Mouse (Mus musculus) ES-E14 (cell line): ENCODE results near the gene Gm21970. TPM values are rescaled to one million over a fixed set of nuclear protein-coding genes. Genes with fewer than 3 reads are reported as not detected.

ENCODE experiments used
- DNase-seq: peaks from one replicate; pipeline ENCODE4 v3.0.0-alpha.2; 2013; ENCODE audit warnings: low read depth, low spot score
- H3K27ac ChIP-seq: 2 replicates; pipeline ENCODE4 v1.5.1; 2012; ENCODE audit warnings: low read depth, mild to moderate bottlenecking, low read length, moderate library complexity, mixed read lengths; ENCODE audit not compliant: poor library complexity, insufficient read depth, severe bottlenecking
- H3K36me3 ChIP-seq: 2 replicates; pipeline ENCODE4 v1.6.1; 2012; ENCODE audit warnings: mild to moderate bottlenecking, low read length, moderate library complexity, mixed read lengths; ENCODE audit not compliant: control insufficient read depth, poor library complexity, insufficient read depth, severe bottlenecking
- H3K4me1 ChIP-seq, 2 experiments: fragments of 150-350 bp in 1 of 2; sonication (generic) in 1 of 2; 2 replicates each; pipeline ENCODE4 v1.6.1; 2012; ENCODE audit warnings: low read length in 2 of 2, mild to moderate bottlenecking in 1 of 2, mixed read lengths in 1 of 2; ENCODE audit not compliant: control insufficient read depth in 2 of 2, insufficient read depth in 2 of 2, poor library complexity in 1 of 2
- H3K4me3 ChIP-seq, 2 experiments: fragments of 150-350 bp in 1 of 2; sonication (generic) in 1 of 2; 2 replicates each; pipeline ENCODE4 v1.5.1; 2012; ENCODE audit warnings: low read length in 2 of 2, low read depth in 1 of 2, mild to moderate bottlenecking in 1 of 2, mixed read lengths in 1 of 2; ENCODE audit not compliant: insufficient read depth in 1 of 2, poor library complexity in 1 of 2, severe bottlenecking in 1 of 2
- H3K9ac ChIP-seq: 2 replicates; pipeline ENCODE4 v1.6.1; 2012; ENCODE audit warnings: low read depth, mild to moderate bottlenecking, low read length, mixed read lengths; ENCODE audit not compliant: poor library complexity, insufficient read depth, severe bottlenecking
- H3K9me3 ChIP-seq: fragments of 150-350 bp; sonication (generic); 2 replicates; pipeline ENCODE4 v1.6.1; 2012; ENCODE audit warnings: low read depth, mild to moderate bottlenecking, low read length; ENCODE audit not compliant: control insufficient read depth, insufficient read depth
- CHD2 ChIP-seq: IDR thresholded peaks from 2 replicates; pipeline ENCODE4 v1.6.1; 2014; ENCODE audit warnings: mild to moderate bottlenecking, low read depth, low read length, inconsistent platforms
- HCFC1 ChIP-seq: IDR thresholded peaks from 2 replicates; pipeline ENCODE4 v1.6.1; 2012; ENCODE audit warnings: low read length, inconsistent platforms, borderline replicate concordance; ENCODE audit not compliant: insufficient read depth
- MAFK ChIP-seq: IDR thresholded peaks from 2 replicates; pipeline ENCODE4 v1.6.1; 2014; ENCODE audit warnings: mild to moderate bottlenecking, low read depth, low read length, inconsistent platforms; ENCODE audit not compliant: insufficient read depth
- ZC3H11A ChIP-seq: IDR thresholded peaks from 2 replicates; pipeline ENCODE4 v1.6.1; 2012; ENCODE audit warnings: low read depth, mild to moderate bottlenecking, inconsistent platforms, low read length, borderline replicate concordance
- ZNF384 ChIP-seq: IDR thresholded peaks from 2 replicates; pipeline ENCODE4 v1.6.1; 2012; ENCODE audit warnings: low read depth, low read length, inconsistent platforms
- in situ Hi-C, 2 experiments: fragments of 600-800 bp; cut with MboI; formaldehyde crosslinking; loops; one replicate each; pipeline ENCODE4 v1.15.1; 2025; ENCODE audit warnings: low sequenced_read_pairs in 2 of 2, inconsistent platforms in 1 of 2; ENCODE audit not compliant: unreplicated experiment in 2 of 2
- total RNA-seq: library from RNA; depleted of rRNA; stranded (reverse); fragments of 300-350 nt; gene quantifications from 2 replicates; pipeline ENCODE4 v1.2.3, GENCODE M21; 2012

The Gm21970 gene
- total RNA-seq, 1 experiment = not detected

DNA sequence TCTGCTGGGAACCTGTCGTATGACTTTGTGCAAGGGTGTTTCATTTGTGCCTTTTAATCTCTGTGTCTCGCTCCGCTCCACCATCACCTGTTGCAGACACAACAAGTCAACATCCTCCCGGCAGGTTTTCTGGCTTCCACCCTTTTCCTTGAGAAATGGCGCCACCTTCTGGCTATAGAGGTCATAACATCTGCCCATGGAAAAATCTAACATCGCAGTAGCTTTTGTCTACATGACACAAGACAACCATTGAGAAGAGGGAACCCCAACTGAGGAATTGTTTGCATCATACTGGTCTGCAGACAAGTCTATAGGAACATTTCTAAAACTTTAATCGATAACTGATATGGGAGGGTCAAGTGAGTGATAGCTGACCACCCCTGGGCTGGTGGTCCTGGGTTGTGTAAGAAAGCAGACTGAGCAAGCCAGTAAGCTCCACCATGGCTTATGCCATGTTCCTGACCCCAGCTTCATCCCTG, 39.4 kb upstream of the Gm21970 start:
- no peak for TF ChIP-seq ZNF384
- peak; percentile 69; the same call in 1 of the 2 replicates for TF ChIP-seq ZC3H11A
- no peak for TF ChIP-seq MAFK
- no peak overlapping the region for H3K4me3 ChIP-seq
- DNase-seq = peak; percentile 43
- no peaks in the 10 kb centered on the region for H3K36me3 ChIP-seq
- H3K4me1 ChIP-seq = no peaks in the 10 kb centered on the region
- H3K9ac ChIP-seq = no peak overlapping the region
- H3K27ac ChIP-seq = no peak overlapping the region
- no peaks in the 10 kb centered on the region for H3K9me3 ChIP-seq
- in situ Hi-C loops = loop anchor here (5.0 to 25.0 kb wide), 3 partner anchors 130 to 270 kb away; partner anchors contain the start of gene 4932438H23Rik (in 1 of the 2)

DNA sequence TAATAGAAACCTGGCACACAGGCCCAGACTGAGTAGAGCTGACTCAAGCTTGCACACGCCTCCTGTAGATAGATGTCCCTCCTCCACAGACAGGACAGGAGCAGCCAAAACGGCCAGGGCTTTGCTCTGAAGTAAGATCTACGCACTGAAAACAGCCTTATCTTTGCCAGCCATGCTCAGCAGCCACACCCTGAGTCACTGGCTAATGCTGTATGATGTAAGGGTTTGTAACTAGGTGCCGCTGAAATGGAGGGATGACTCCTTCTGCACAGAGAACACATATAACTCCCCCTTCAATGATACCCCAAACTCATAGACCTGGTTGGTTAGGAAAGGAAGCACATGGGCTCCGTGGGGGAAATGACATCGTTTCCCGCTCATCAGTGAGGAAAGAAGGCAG, 38.8 kb upstream of the Gm21970 start:
- TF ChIP-seq ZC3H11A = no peak
- no peak for TF ChIP-seq ZNF384
- no peak for TF ChIP-seq CHD2
- no peak for TF ChIP-seq MAFK
- no peak for TF ChIP-seq HCFC1
- no peak overlapping the region for H3K27ac ChIP-seq
- no peaks in the 10 kb centered on the region for H3K4me1 ChIP-seq
- in situ Hi-C loops = loop anchor here (5.0 to 25.0 kb wide), 3 partner anchors 130 to 270 kb away; partner anchors contain the start of gene 4932438H23Rik (in 1 of the 2)
- no peak overlapping the region for H3K4me3 ChIP-seq
- H3K36me3 ChIP-seq = no peaks in the 10 kb centered on the region
- no peak overlapping the region for H3K9ac ChIP-seq
- no peak for DNase-seq
- no peaks in the 10 kb centered on the region for H3K9me3 ChIP-seq

DNA sequence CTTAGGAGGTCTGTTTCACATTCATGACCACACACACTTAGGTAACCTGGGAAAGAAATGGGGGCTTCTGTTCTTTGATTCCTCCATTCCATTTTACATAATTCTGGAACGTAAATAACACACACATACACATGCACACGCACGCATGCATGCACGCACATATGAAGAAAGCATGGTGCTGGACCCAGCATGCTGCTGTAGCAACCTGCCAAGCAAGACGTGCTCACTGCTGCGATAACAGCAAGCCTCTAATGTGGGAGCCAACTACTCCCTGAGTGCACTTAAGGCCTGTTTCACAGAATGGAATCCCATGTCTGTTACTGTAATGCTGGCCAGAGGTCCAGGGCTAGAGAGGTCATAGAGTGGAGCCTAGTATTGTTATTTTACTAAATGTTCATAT, 38.3 kb upstream of the Gm21970 start:
- H3K9me3 ChIP-seq = no peaks in the 10 kb centered on the region
- TF ChIP-seq CHD2 (no peak), HCFC1 (no peak), MAFK (no peak), ZC3H11A (no peak), ZNF384 (no peak)
- no peak overlapping the region for H3K27ac ChIP-seq
- no peak for DNase-seq
- in situ Hi-C loops = loop anchor here (5.0 to 25.0 kb wide), 3 partner anchors 131 to 271 kb away; partner anchors contain the start of gene 4932438H23Rik (in 1 of the 2)
- H3K9ac ChIP-seq = no peak overlapping the region
- H3K36me3 ChIP-seq = no peaks in the 10 kb centered on the region
- H3K4me3 ChIP-seq = no peak overlapping the region
- H3K4me1 ChIP-seq = no peaks in the 10 kb centered on the region

- Histone ChIP-seq H3K4me1 (no peaks in the 10 kb centered on the region), H3K27ac (no peak overlapping the region), H3K9me3 (no peaks in the 10 kb centered on the region), H3K36me3 (no peaks in the 10 kb centered on the region), H3K9ac (no peak overlapping the region), H3K4me3 (no peak overlapping the region)
- in situ Hi-C loops = loop anchor here (5.0 to 25.0 kb wide), 3 partner anchors 131 to 271 kb away; partner anchors contain the start of gene 4932438H23Rik (in 1 of the 2)
- no peak for DNase-seq
- TF ChIP-seq ZNF384 (no peak), HCFC1 (no peak), CHD2 (no peak), ZC3H11A (no peak), MAFK (no peak)
Measured at GRCm38 (mm10) chr16:91353638-91354037, 37.9 kb upstream of the Gm21970 start.

DNA sequence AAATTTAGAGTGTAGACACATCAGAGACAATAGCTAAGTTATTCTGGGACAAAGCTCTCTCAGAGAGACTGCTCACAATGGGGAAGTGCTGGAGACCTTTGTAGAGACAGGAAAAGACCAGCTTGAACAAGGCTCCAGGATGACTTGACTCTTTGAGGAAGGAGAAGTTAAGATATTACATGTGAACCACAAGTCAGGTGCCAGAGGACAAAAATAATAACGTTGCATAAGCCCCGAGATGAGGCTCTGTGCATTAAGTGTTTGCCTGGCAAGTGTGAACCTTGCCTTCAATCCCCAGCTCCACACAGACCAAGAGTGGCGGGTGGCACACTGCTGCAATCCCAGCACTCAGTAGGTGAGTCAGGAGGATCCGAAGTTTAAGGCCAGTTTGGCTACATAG, 36.9 kb upstream of the Gm21970 start:
- Histone ChIP-seq H3K4me3 (no peak overlapping the region), H3K4me1 (no peaks in the 10 kb centered on the region), H3K9ac (no peak overlapping the region), H3K9me3 (no peaks in the 10 kb centered on the region), H3K27ac (no peak overlapping the region), H3K36me3 (no peaks in the 10 kb centered on the region)
- TF ChIP-seq CHD2 (no peak), ZC3H11A (no peak), ZNF384 (no peak), HCFC1 (no peak), MAFK (no peak)
- no peak for DNase-seq
- in situ Hi-C loops = loop anchor here (5.0 to 25.0 kb wide), 3 partner anchors 132 to 272 kb away; partner anchors contain the start of gene 4932438H23Rik (in 1 of the 2)
